In genomic region chr12:12819746-12820145, GRCm38 (mm10) we compare ENCODE assay signal across 13 mouse cellular contexts.
DNase-seq lines count a peak whose midpoint lies in the region.
"Had no signal": no experiment of that assay in that cellular context is flagged by ENCODE, and none has a peak within 500 bp of the region (broad histone marks: within the 10 kb centered on the region; RNA-seq: fewer than 3 reads in every experiment).

No protein-coding gene starts in this region.

- peak; percentile 29 for DNase-seq in thymus, postnatal 4 days
- no peak for DNase-seq in thymus, postnatal 36 days
- peak; percentile 97 for DNase-seq in ES-CJ7 (ENCODE audit: low read depth, low spot score)
- peak; percentile 66 for DNase-seq in WW6 (ENCODE audit: low read depth, low spot score)
- no peak for DNase-seq in right cerebral cortex, postnatal 36 days (ENCODE audit: low spot score in 2 of 2)
- DNase-seq in heart, adult 8-10 months (ENCODE audit: low spot score), result no peak
- DNase-seq: adrenal gland, adult 8-10 months; adrenal gland, postnatal 25 days; cerebellum, adult 11-12 months; cerebellum, adult 9-10 months; cerebellum, postnatal 14 days; gastrocnemius, postnatal 25 days; heart, adult 18-20 months had no signal

Comparison
In these comparisons a context has a peak if more than half of its experiments do, and no peak if none do; other contexts are left out.
1. DNase-seq: peak in thymus, postnatal 4 days (single experiment), ES-CJ7 (single experiment) and WW6 (single experiment); none in thymus, postnatal 36 days (0 of 2), right cerebral cortex, postnatal 36 days (0 of 2) and heart, adult 8-10 months (single experiment).